Mouse (Mus musculus): ENCODE measurements at regions not wholly inside any gene's neighbourhood (a gene's known extent, or its start where the extent isn't known, plus 50 kb on each side); places are given as distances from the start of the nearest gene placed in this dataset.
A peak's percentile ranks its signal among the peaks of the same experiment; 100 is the strongest.

- Histone ChIP-seq H3K9me3 (ENCODE audit: low read length) (no peaks in the 10 kb centered on the region), H3K9ac (replicated peaks; ENCODE audit: low read depth) (no peak overlapping the region), H3K4me1 (ENCODE audit: insufficient read depth, low read depth, low read length) (no peaks in the 10 kb centered on the region), H3K4me3 (ENCODE audit: low read depth, low read length) (no peak overlapping the region), H3K4me2 (replicated peaks; ENCODE audit: low read depth, low read length) (no peak overlapping the region), H3K36me3 (ENCODE audit: insufficient read depth, low read length) (no peaks in the 10 kb centered on the region), H3K27ac (ENCODE audit: low read length) (no peak overlapping the region), H3K27me3 (replicated peaks; ENCODE audit: insufficient read depth, low read length) (no peaks in the 10 kb centered on the region)
- no peak for TF ChIP-seq EP300 (IDR thresholded peaks at IDR 0.05)
- TF ChIP-seq CTCF (IDR thresholded peaks at IDR 0.05) = no peak
- DNase-seq (ENCODE audit: low spot score) = no peak
- no peak for ATAC-seq
- 67% methylated on average over 5 of the region's 5 CpGs for WGBS
Observed at GRCm38 (mm10) chr9:47909051-47909450, 252.8 kb upstream of the Nxpe4 start.

- no peak overlapping the region for H3K4me3 ChIP-seq (ENCODE audit: low read depth, low read length)
- H3K9me3 ChIP-seq (ENCODE audit: low read length) = no peaks in the 10 kb centered on the region
- no peaks in the 10 kb centered on the region for H3K36me3 ChIP-seq (ENCODE audit: insufficient read depth, low read length)
- no peak overlapping the region for H3K9ac ChIP-seq (replicated peaks; ENCODE audit: low read depth)
- H3K27me3 ChIP-seq (replicated peaks; ENCODE audit: insufficient read depth, low read length) = no peaks in the 10 kb centered on the region
- no peaks in the 10 kb centered on the region for H3K4me1 ChIP-seq (ENCODE audit: insufficient read depth, low read depth, low read length)
- ATAC-seq (no peak), DNase-seq (ENCODE audit: low spot score) (no peak)
- TF ChIP-seq CTCF (IDR thresholded peaks at IDR 0.05) = no peak
- TF ChIP-seq EP300 (IDR thresholded peaks at IDR 0.05) = no peak
- no peak overlapping the region for H3K4me2 ChIP-seq (replicated peaks; ENCODE audit: low read depth, low read length)
- H3K27ac ChIP-seq (ENCODE audit: low read length) = no peak overlapping the region
- 25% methylated on average over 6 of the region's 6 CpGs for WGBS
Observed at GRCm38 (mm10) chr9:47910501-47910906, 251.3 kb upstream of the Nxpe4 start.

GRCm38 (mm10) chr9:47912823-47913222, 249.0 kb upstream of the Nxpe4 start:
- H3K4me3 ChIP-seq (ENCODE audit: low read depth, low read length) = no peak overlapping the region
- H3K27me3 ChIP-seq (replicated peaks; ENCODE audit: insufficient read depth, low read length) = no peaks in the 10 kb centered on the region
- WGBS = 72% methylated on average over 5 of the region's 5 CpGs
- no peak for ATAC-seq
- no peak for DNase-seq (ENCODE audit: low spot score)
- H3K9ac ChIP-seq (replicated peaks; ENCODE audit: low read depth) = no peak overlapping the region
- no peak for TF ChIP-seq CTCF (IDR thresholded peaks at IDR 0.05)
- no peak for TF ChIP-seq EP300 (IDR thresholded peaks at IDR 0.05)
- H3K4me2 ChIP-seq (replicated peaks; ENCODE audit: low read depth, low read length) = no peak overlapping the region
- H3K9me3 ChIP-seq (ENCODE audit: low read length) = no peaks in the 10 kb centered on the region
- H3K36me3 ChIP-seq (ENCODE audit: insufficient read depth, low read length) = no peaks in the 10 kb centered on the region
- H3K27ac ChIP-seq (ENCODE audit: low read length) = no peak overlapping the region
- H3K4me1 ChIP-seq (ENCODE audit: insufficient read depth, low read depth, low read length) = no peaks in the 10 kb centered on the region

- no peaks in the 10 kb centered on the region for H3K9me3 ChIP-seq (ENCODE audit: low read length)
- H3K4me3 ChIP-seq (ENCODE audit: low read depth, low read length) = no peak overlapping the region
- DNase-seq (ENCODE audit: low spot score) (no peak), ATAC-seq (no peak)
- H3K27ac ChIP-seq (ENCODE audit: low read length) = no peak overlapping the region
- no peak overlapping the region for H3K9ac ChIP-seq (replicated peaks; ENCODE audit: low read depth)
- H3K27me3 ChIP-seq (replicated peaks; ENCODE audit: insufficient read depth, low read length) = no peaks in the 10 kb centered on the region
- no peaks in the 10 kb centered on the region for H3K36me3 ChIP-seq (ENCODE audit: insufficient read depth, low read length)
- TF ChIP-seq EP300 (IDR thresholded peaks at IDR 0.05) (no peak), CTCF (IDR thresholded peaks at IDR 0.05) (peak; percentile 58)
- H3K4me2 ChIP-seq (replicated peaks; ENCODE audit: low read depth, low read length) = no peak overlapping the region
- 74% methylated on average over 2 of the region's 2 CpGs for WGBS
- H3K4me1 ChIP-seq (ENCODE audit: insufficient read depth, low read depth, low read length) = no peaks in the 10 kb centered on the region
Observed at GRCm38 (mm10) chr9:47935299-47935698, 226.5 kb upstream of the Nxpe4 start.

GRCm38 (mm10) chr9:47935957-47936457, 225.8 kb upstream of the Nxpe4 start:
- no peak for TF ChIP-seq CTCF (IDR thresholded peaks at IDR 0.05)
- no peak for TF ChIP-seq EP300 (IDR thresholded peaks at IDR 0.05)
- no peaks in the 10 kb centered on the region for H3K9me3 ChIP-seq (ENCODE audit: low read length)
- ATAC-seq = no peak
- no peaks in the 10 kb centered on the region for H3K27me3 ChIP-seq (replicated peaks; ENCODE audit: insufficient read depth, low read length)
- no peaks in the 10 kb centered on the region for H3K4me1 ChIP-seq (ENCODE audit: insufficient read depth, low read depth, low read length)
- H3K36me3 ChIP-seq (ENCODE audit: insufficient read depth, low read length) = no peaks in the 10 kb centered on the region
- H3K4me3 ChIP-seq (ENCODE audit: low read depth, low read length) = no peak overlapping the region
- H3K4me2 ChIP-seq (replicated peaks; ENCODE audit: low read depth, low read length) = no peak overlapping the region
- 71% methylated on average over 7 of the region's 7 CpGs for whole genome bisulfite sequencing
- DNase-seq (ENCODE audit: low spot score) = no peak
- H3K9ac ChIP-seq (replicated peaks; ENCODE audit: low read depth) = no peak overlapping the region
- no peak overlapping the region for H3K27ac ChIP-seq (ENCODE audit: low read length)

GRCm38 (mm10) chr9:47938941-47939710, 222.7 kb upstream of the Nxpe4 start:
- no peak overlapping the region for H3K4me3 ChIP-seq (ENCODE audit: low read depth, low read length)
- no peak overlapping the region for H3K4me2 ChIP-seq (replicated peaks; ENCODE audit: low read depth, low read length)
- no peak overlapping the region for H3K9ac ChIP-seq (replicated peaks; ENCODE audit: low read depth)
- DNase-seq (ENCODE audit: low spot score) (no peak), ATAC-seq (no peak)
- H3K27me3 ChIP-seq (replicated peaks; ENCODE audit: insufficient read depth, low read length) = no peaks in the 10 kb centered on the region
- no peak overlapping the region for H3K27ac ChIP-seq (ENCODE audit: low read length)
- TF ChIP-seq CTCF (IDR thresholded peaks at IDR 0.05) (no peak), EP300 (IDR thresholded peaks at IDR 0.05) (no peak)
- no peaks in the 10 kb centered on the region for H3K4me1 ChIP-seq (ENCODE audit: insufficient read depth, low read depth, low read length)
- WGBS = 65% methylated on average over 14 of the region's 14 CpGs
- H3K36me3 ChIP-seq (ENCODE audit: insufficient read depth, low read length) = no peaks in the 10 kb centered on the region
- no peaks in the 10 kb centered on the region for H3K9me3 ChIP-seq (ENCODE audit: low read length)
